Mouse (Mus musculus) myocyte (in vitro differentiated cells): ENCODE results near the gene Zbtb43.

ENCODE experiments used
- E2F4 ChIP-seq: IDR thresholded peaks from one replicate; pipeline ENCODE4 v1.6.1; 2011; ENCODE audit warnings: mild to moderate bottlenecking, control low read depth, moderate library complexity; ENCODE audit not compliant: insufficient read depth
- MAX ChIP-seq: IDR thresholded peaks from one replicate; pipeline ENCODE4 v1.6.1; 2011; ENCODE audit warnings: low read depth, mild to moderate bottlenecking, control low read depth
- MYOG ChIP-seq, 3 experiments: IDR thresholded peaks; one replicate each; pipeline ENCODE4 v1.6.1; 2011; ENCODE audit warnings: control low read depth in 2 of 3, low read depth in 2 of 3, mild to moderate bottlenecking in 2 of 3; ENCODE audit not compliant: insufficient read length in 2 of 3, control insufficient read depth in 1 of 3, insufficient read depth in 1 of 3
- POLR2A ChIP-seq: IDR thresholded peaks from one replicate; pipeline ENCODE4 v1.6.1; 2011; ENCODE audit warnings: low read depth, mild to moderate bottlenecking, control low read depth, moderate library complexity; ENCODE audit not compliant: insufficient read length
- REST ChIP-seq: IDR thresholded peaks from one replicate; pipeline ENCODE4 v1.6.1; 2011; ENCODE audit warnings: mild to moderate bottlenecking, control low read depth, moderate library complexity; ENCODE audit not compliant: insufficient read depth, insufficient read length
- TCF12 ChIP-seq: IDR thresholded peaks from one replicate; pipeline ENCODE4 v1.6.1; 2011; ENCODE audit warnings: mild to moderate bottlenecking, control low read depth; ENCODE audit not compliant: poor library complexity, insufficient read depth, severe bottlenecking
- USF1 ChIP-seq: IDR thresholded peaks from one replicate; pipeline ENCODE4 v1.6.1; 2011; ENCODE audit warnings: low read depth, mild to moderate bottlenecking, control low read depth, moderate library complexity

DNA sequence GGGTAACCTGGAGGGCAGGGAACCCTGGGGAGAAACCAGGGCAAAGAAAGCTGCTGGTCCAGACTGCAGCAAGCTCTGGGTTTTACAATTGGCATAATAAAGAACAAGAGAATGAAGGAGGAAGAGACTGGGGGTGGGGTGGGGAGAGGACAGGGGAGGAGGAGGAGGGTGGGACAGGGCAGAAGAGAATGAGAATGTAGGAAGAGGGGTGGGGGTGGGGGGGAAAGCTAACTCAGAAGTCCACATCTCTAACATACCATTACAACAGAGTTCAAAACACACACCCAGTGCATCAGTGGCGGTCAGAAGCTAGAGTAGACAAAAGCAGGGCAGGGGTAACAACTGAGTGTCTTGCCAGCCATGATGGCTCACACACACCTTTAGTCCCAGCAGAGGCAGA, 7.3 kb downstream of the Zbtb43 start:
- TF ChIP-seq POLR2A (no peak), MAX (no peak), E2F4 (no peak), USF1 (no peak), REST (no peak), TCF12 (no peak), MYOG (IDR thresholded peaks at IDR 0.05; ENCODE audit: control insufficient read depth in 1 of 3, insufficient read depth in 1 of 3, insufficient read length in 2 of 3, low read depth in 2 of 3) (no peak)
